Mouse (Mus musculus): ENCODE measurements around the gene Miga1.

Gene Miga1

GRCm38 (mm10) chr3:152339862-152340557 lies at the start of gene Miga1:
Miga1 (minus strand) TSS chr3:152340407.
- peak; percentile 63 for DNase-seq (ENCODE audit: low read depth)

- no peak for DNase-seq (ENCODE audit: low read depth)
Measured at GRCm38 (mm10) chr3:152384106-152384505, 43.9 kb upstream of the Miga1 start.

GRCm38 (mm10) chr3:152376063-152376462 lies 35.9 kb upstream of the Miga1 start:
- DNase-seq (ENCODE audit: low read depth) = no peak

- DNase-seq (ENCODE audit: low read depth) = no peak
Measured at GRCm38 (mm10) chr3:152364181-152364580, 24.0 kb upstream of the Miga1 start.

- DNase-seq (ENCODE audit: low read depth) = no peak
Measured at GRCm38 (mm10) chr3:152359151-152359550, 18.9 kb upstream of the Miga1 start.

- no peak for DNase-seq (ENCODE audit: low read depth)
Measured at GRCm38 (mm10) chr3:152356751-152357150, 16.5 kb upstream of the Miga1 start.

- peak; percentile 65 for DNase-seq (ENCODE audit: low read depth)
Measured at GRCm38 (mm10) chr3:152355361-152355760, 15.2 kb upstream of the Miga1 start.

- DNase-seq (ENCODE audit: low read depth) = no peak
Measured at GRCm38 (mm10) chr3:152353434-152354177, 13.4 kb upstream of the Miga1 start.

GRCm38 (mm10) chr3:152352289-152352688 lies 12.1 kb upstream of the Miga1 start:
- no peak for DNase-seq (ENCODE audit: low read depth)

- DNase-seq (ENCODE audit: low read depth) = no peak
Measured at GRCm38 (mm10) chr3:152350966-152351365, 10.8 kb upstream of the Miga1 start.

GRCm38 (mm10) chr3:152350431-152350830 lies 10.2 kb upstream of the Miga1 start:
- no peak for DNase-seq (ENCODE audit: low read depth)

- no peak for DNase-seq (ENCODE audit: low read depth)
Measured at GRCm38 (mm10) chr3:152348011-152348830, 8.0 kb upstream of the Miga1 start.

- DNase-seq (ENCODE audit: low read depth) = no peak
Measured at GRCm38 (mm10) chr3:152347227-152347626, 7.0 kb upstream of the Miga1 start.

- peak; percentile 59 for DNase-seq (ENCODE audit: low read depth)
Measured at GRCm38 (mm10) chr3:152346633-152347141, 6.5 kb upstream of the Miga1 start.

GRCm38 (mm10) chr3:152345732-152346632 lies 5.8 kb upstream of the Miga1 start, which contains the start of gene Usp33:
Usp33 (plus strand) TSS chr3:152346478.
- peak; percentile 94 for DNase-seq (ENCODE audit: low read depth)

- DNase-seq (ENCODE audit: low read depth) = peak; percentile 61
Measured at GRCm38 (mm10) chr3:152342961-152343517, 2.8 kb upstream of the Miga1 start.

GRCm38 (mm10) chr3:152336085-152336484 lies 4.1 kb downstream of the Miga1 start:
- DNase-seq (ENCODE audit: low read depth) = no peak

- no peak for DNase-seq (ENCODE audit: low read depth)
Measured at GRCm38 (mm10) chr3:152333641-152334040, 6.6 kb downstream of the Miga1 start.

- DNase-seq (ENCODE audit: low read depth) = no peak
Measured at GRCm38 (mm10) chr3:152332545-152333300, 7.5 kb downstream of the Miga1 start.

- DNase-seq (ENCODE audit: low read depth) = no peak
Measured at GRCm38 (mm10) chr3:152332104-152332503, 8.1 kb downstream of the Miga1 start.

Data from naive thymus-derived CD4-positive, alpha-beta T cell, adult 2 months (primary cell).